Mouse (Mus musculus): ENCODE data around the gene Clasp1.

The Clasp1 gene

DNA sequence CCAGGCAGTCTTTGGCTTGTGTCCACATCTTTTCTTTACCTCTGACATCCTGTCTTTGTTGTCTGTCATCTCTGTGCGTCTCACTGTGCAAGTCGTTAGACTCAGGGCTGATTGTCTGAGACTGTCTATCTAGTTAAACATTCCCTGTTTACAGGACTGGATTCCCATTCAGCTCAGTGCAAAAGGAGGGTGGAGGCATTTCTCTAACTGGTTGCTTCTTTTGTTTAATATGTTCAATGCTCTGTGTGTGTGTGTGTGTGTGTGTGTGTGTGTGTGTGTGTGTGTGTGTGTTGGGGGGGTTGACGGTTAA, 261.9 kb downstream of the Clasp1 start:
- DNase-seq (ENCODE audit: low spot score in 2 of 2) = no peak

DNA sequence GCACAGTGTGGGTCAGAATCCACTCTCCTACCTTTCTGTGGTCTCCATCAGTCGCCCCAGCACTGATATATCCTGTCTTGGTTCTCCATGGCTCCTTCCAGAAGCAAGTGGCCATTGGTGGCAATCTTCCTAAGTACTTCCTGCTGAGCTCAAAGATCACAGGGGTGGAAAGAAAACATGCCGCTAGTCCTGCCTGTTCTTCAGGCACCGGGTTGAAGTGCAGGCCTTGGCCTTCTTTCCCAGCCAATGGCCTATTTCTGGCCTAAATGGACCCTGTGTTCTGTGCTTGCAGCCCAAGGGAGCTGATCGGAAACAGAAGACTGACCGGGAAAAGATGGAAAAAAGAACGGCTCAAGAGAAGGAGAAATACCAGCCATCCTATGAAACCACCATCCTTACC, 269.9 kb downstream of the Clasp1 start:
- no peak for DNase-seq (ENCODE audit: low spot score in 2 of 2)

DNA sequence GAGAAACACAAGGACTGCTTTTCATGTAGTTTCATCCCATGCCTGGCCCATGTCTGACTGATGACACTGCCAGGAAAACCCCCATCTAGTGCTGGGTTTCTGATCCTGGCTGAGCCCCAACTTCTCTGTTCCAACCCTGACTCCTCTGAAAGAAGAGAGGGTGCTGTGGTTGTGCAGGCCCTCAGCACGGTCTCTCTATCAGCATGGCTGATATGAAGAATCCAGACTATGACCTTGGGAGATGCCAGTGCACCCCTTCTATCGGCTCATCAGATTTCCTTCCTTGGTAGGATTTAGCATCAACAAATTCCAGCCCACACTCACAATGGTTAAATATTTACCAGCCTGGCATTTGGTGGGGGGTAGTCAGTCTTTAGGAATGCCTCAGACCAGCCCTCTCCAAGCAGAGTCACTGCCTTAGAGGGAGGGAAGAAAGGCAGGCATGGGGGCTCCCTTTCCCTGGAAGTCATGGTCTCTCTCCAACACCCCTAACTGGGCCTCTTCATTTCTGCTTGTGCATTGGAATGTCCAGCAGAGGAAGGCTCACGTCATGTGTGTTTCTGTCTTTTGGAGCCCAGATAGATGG, 272.1 kb downstream of the Clasp1 start:
- no peak for DNase-seq (ENCODE audit: low spot score in 2 of 2)

Data from frontal cortex, postnatal 10 days (tissue).